Mouse (Mus musculus) retina, adult 2 months (tissue): ENCODE data around the gene Mpc1.

ENCODE experiments used
- DNase-seq: peaks from one replicate; pipeline ENCODE4 v3.0.0-alpha.2; 2012; ENCODE audit warnings: low read depth, low spot score

Gene Mpc1

DNA sequence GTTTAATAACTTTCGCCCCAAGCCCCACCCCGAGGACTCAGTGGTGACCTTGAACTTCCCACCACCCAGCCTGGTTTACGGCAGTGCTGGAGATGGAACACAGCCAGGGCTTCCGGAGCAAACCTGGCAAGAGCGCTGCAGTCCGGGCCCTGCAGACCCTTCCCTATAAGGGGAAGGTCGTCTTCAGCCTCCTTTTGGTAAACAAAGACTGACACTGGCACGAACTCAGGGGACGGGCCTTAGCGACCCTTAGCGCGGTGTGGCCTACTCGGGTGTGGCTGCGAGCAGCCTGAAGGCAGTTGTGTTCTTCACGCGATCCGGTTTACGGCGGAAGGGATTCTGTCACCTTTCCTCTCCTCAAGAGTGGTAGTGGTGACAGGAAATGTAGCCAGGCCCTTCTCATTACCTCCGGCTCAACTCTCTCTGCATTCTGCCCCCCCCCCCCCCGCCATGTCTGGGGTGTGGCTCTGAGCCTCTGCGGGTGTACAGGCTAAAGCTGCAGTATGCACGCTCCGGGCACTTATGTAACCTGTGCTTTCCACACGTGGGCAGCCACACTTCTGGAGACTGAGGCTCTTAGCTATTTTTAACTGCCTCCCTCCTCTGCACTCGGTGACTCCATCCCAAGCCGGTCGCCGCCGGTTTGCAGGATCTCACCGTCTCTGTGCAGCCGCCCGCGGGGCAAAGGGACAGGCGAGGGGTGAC lies at the start of gene Mpc1:
TSS of gene Mpc1 (plus strand) at position 84 of the 705 bp plus-strand sequence.
- DNase-seq: peak; percentile 64

DNA sequence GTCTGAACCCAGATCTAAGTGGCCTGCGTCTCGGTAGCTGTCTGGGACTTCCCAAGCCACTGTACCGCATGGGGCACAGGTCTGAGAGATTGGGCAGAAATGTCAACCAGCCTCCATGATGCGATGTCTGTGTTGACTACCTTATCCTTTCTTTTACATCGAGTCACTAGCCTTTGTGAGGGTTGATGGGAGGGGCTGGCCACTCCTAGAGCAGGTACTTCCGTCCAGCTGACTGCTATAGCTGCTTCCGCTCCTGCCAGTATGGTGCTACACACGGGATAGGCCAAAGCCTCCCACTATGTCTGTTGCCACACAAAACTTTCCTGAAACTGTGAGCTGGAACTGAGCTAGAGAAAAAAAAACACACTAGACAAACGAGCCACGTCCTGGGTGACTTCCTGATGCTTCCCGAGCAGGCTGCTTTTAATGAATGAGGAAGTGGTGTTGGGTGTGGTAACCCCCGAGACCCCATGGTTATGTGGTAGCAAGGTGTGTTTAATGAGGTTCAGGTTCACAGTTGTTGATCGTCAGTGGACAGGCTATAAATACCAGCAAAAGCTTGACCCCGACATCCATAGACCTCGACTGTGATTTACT lies 49.0 kb upstream of the Mpc1 start:
- DNase-seq: no peak

DNA sequence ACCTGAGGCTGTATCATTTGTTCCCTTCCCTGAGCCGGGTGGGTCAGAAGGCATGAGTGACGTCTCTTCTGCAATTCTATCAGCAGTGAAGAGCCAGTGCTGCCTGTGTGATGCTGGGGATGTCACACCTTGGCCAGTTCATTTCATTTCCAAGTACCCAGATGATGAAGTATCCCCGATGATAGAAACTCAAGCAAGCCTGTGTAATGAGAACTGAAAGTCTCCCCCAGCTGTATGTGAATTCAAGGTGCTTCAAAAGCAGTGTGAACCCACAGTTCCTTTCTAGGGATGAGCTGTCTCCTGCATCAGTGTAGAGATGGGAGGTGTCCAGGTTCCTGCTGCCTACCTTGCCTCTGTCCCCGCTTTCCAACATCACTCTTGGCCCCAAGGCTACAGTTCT lies 48.2 kb upstream of the Mpc1 start:
- no peak for DNase-seq

DNA sequence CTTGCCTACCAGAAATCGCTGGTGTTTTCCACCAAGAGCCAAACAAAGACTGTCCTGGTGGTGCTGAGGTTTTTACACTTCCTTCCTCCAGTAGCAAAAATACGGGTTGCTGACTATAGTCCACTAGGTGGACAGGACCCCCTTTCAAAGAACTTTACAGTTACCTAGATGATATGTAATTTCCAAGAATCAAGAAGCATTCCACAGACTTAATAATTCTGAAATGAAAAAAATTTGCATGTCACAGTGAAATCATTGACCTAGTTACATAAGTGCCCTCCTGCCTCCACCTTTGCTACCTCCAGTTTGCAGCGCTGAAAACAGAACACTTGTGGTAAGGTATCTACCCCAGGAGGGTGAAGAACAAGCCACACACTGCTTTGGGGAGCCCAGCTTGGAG lies 47.0 kb upstream of the Mpc1 start, which contains the start of gene Ccr6:
TSS of gene Ccr6 (plus strand) at position 301 of the 400 bp plus-strand sequence.
- DNase-seq: no peak

DNA sequence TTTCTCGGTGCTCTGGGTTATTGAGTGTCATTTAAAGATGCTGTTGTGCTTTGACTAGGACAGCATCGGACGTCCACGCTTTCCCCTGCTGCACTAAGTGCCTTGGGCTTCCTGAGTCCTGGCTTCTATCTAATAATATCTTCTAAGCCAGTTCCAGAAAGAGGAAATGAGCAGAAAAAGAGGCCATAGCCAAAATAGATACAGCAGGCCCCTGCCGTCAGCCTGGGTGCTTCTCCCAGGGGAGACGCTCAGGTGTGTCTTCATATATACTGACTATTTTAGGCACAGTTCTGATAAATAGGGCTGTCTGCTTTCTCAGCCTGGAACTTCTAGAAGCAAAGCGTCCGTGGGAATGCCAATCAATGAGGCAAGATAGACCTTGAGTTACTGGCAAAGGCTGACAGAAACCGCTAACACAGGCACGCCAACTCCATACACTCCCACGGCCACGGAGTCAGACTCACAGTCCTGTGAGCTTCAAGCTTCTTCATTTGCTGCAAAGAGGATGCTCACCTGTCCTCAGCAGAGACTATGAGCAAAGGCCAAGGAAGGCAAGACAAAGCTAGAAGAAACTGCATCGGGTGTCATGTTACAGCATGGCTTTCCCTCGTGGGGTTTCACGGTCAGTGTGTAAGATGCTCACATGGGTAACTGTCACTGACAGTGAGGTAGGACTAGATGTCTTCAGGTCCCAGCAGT lies 44.5 kb upstream of the Mpc1 start:
- DNase-seq: no peak

DNA sequence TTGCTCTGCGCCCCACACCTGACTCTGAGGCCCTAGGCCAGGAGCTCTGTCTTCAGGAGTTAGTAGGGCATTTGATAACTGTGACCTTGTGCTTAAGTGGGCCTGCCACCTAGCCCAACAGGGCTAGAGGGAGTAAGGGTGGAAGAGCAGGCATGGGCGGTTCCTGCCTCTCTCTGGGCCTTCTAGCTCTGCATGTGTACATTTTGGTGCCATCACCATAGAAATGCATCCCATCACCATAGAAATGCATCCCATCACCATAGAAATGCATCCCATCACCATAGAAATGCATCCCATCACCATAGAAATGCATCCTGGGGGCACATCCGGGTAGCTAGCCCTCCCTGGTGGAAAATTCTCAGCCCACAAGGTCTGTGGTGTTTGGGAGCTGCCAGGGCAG lies 43.1 kb upstream of the Mpc1 start:
- DNase-seq: no peak

DNA sequence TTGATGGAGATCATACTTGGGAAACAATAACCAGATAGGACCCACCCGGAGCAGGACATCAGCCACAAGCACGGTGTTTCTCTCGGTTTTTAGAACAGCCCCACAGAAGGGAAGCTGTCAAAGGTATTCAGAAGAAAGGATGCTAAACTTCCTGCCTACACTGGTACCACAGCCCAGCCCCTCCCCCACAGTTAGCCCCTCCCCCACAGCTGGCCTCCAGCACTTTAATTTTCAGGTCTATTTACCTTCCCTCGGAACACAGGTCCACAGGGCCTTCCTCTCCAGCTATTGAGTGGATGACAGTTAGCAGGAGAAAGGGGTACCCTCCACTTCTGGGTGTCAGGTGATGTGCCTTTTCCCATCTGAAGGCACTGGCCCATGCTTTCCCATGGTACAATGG lies 42.2 kb upstream of the Mpc1 start:
- no peak for DNase-seq

DNA sequence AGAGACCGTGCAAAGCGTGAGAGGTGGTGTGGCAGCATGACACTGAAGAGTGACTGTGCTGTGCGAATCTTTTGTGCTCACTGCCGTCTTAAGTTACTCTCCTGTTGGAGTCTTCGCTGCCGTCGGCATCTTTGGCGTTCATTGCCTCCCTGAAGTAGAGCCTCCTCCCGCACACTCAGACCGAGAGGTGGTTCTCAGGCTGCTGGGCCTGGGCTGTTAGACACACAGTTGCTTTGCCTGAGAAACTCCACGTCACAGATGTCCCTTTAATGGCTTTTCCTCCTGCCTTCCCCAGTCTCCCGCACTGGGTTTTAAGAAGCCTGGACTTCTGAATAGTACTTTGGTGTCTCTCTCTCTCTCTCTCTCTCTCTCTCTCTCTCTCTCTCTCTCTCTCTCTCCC lies 41.1 kb upstream of the Mpc1 start:
- DNase-seq: no peak

DNA sequence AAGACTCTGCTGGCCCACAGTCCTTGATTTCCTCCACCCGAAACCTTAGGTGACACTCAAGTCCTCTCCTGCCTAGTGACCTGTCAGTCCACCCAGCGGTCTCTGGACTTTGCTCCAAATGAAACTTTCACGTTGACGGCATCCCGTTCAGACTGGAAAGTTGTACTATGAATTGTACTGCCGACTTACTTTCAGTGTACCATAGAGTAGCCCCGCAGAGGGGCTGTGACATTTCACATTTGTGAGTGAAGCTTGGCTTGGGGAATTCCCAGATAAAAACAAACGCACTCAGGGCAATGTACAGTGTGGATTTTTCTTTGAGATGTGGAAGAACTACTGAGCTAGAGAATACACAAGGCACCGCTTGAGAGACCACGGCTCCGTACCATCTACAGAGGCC lies 40.5 kb upstream of the Mpc1 start:
- no peak for DNase-seq

DNA sequence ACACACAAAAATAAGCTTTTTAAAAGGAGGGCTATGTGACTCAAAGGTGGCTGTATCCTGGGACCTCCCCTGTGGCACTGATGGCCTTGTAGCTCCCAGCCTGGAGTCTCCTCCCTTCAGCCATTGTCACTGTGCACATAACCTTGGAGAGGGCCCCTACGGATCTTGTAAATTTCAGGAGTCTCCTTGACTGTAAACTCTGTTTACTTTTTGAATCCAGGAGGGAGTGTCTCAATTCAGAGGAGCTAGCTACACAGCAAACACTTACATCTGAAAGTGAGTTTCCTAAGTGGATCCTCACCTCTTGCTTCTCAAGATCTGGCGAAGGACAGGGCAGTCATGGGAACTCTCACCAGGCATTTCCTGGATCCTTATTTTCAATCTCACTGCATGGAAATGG lies 38.6 kb upstream of the Mpc1 start:
- DNase-seq: no peak

DNA sequence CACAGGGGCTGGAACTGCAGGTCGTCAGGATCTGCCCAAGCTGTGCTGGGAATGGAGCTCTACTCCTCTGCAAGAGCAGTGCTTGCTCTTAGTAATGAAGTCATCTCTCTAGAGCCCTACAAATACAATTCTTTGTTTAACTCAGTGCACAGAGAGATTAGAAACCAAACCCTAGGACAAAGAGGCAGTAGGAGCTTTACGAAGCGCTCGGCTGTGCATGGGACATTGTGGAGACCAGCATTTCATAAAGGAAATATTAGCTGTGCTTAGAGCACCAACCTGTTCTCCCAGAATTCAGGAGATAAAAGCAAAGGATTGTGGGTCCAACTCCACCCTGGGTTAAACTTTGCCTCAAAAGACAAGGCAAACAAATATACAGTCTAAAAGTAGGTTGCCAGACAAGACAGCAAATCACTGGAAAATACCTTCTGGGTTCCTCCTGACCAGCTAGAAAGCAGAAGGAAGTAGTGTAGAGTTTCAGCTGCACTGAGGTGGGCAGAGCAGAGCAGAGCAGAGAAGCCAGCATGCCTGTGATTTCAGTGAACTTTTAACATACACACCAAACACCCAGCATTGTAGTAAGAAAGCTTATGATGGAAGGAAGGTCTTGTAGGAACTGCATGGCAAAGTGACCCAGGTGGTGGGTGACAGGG lies 36.5 kb upstream of the Mpc1 start:
- no peak for DNase-seq

DNA sequence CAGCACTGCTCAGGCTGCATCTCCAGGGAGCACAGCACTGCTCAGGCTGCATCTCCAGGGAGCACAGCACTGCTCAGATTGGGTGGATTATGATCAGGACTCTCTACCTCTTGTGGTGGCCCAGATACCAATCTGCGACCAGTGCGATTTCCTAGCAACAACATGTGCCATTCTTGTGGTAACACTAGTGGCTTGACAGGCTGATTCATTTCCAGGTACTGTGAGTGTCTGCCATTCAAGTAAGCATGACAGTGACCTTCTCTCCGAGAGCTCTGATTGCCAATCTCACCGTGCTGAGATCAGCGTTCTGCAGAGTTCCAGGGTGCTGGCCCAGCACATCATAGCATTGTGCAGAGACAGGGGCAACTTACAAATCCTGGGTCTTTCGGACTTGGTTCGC lies 31.0 kb upstream of the Mpc1 start:
- DNase-seq: no peak

DNA sequence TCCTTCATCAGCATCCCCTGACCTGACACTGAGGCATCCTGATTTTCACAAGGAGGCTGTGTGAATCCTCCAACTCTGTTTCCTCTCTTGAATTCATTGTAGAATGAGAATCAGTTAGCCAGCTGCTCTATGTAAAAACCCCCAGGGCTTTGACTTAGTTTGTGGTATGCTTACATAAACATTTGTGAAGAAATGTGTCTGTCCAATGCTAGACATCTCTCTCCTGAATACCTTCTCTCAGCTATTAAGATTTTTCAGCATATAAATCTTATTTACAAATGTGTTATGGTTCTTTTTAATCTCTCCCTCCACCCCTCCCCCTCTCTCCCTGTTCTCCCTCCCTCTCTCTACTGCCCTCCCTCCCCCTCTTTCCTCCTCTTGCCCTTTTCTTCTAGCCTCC lies 28.4 kb upstream of the Mpc1 start:
- DNase-seq: no peak

DNA sequence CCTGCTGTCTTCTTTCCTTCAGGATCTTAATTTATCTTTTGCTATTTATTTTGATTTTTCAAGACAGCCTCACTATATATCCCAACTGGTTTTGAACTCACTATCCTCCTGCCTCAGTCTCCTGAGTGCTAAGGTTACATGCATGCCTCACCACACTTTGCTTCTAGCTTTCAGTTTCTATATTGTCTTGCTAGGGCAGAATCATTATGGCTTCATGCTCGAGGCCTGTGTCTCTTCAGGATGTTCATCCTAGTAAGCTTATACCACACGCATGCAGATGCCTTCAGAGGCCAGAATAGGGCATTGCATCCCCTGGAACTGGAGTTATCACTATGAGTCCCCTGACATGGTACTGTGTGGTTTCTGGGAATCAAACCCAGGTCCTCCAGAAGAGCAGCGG lies 27.8 kb upstream of the Mpc1 start:
- DNase-seq: no peak

DNA sequence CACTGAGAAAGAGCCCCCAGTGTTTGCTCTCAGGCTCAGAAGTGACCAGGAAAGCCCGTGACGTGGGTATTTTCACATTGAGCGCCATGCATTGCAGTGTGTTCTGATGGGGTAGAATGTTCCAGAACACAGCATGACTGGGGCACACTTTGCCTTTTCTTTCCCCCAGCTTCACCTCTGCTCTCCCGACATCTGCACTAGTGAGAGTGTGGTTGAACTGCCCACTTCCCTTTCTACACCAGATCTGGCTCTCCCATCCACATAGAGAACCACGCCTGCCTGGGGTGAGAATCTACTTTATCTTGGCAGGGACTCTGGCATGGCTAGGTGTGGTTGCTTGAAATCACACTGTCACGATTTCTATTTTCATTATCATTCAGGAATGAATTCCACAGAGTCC lies 27.1 kb upstream of the Mpc1 start:
- DNase-seq: no peak

DNA sequence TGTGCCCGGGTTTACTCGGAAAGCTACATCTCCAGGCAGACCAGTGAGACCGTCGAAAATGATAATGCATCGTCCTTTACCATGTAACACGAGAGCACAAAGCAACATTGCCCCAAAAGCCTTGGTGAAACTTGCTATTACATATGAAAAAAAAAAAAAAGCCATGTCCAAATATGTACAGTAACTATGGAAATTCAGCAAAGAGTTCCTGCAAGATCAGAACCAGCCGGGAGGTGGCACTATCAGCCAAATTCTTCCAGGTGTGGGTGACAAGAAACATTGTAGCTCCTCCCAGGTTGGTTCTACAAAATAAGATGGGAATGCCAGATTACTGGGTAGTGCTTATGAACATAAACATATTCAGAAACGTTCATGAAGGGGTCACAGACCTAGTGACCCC lies 25.7 kb upstream of the Mpc1 start:
- DNase-seq: no peak

DNA sequence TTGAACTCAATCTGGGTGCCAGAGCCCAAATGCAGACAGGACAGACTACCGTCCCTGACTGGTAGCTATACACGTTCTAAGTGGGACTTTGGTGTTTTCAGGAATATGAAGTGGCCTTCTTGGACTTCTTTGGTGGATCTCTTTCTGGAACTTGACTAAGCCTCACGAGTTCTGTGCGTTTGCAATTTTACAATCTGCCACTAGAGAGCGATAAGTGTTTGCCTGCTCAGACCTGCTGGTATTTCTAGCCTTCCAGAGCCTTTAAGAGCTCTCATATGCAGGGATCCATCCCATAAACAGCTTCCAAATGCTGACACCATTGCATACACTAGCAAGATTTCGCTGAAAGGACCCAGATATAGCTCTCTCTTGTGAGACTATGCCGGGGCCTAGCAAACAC lies 18.1 kb upstream of the Mpc1 start:
- DNase-seq: peak; percentile 56

DNA sequence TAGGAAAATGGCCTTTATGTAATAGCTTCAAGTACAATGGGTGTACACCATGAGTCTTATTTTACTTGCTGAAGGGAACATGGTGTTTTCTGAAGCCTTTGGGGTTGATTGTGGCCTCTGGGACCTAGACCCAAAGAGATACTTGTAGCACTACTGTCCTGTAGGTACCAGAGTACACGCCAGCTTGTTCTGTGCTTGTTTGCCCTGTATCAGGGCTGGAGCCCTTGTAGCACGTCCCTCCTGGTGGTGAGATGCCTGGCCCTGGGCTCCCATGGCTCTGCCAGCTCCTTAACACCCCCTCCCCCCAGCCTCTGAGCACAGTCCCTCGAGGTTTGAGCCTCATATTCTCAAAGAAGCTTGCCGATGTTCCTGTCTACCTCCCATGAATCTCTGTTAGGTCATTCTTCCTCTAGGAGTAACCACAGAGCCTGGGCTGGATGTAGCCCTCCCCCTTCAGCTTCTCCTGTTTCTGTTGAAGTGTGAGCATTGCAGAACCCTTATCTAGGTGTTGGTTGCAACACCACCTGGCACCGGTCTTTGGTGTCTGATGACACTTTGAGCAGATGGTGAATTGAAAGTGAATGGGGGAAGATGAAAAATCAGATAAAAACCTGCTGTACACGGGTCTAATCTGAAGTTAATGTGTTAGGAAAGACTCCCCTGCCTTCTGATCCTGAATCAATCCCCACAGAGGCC lies 10.5 kb upstream of the Mpc1 start:
- DNase-seq: no peak

DNA sequence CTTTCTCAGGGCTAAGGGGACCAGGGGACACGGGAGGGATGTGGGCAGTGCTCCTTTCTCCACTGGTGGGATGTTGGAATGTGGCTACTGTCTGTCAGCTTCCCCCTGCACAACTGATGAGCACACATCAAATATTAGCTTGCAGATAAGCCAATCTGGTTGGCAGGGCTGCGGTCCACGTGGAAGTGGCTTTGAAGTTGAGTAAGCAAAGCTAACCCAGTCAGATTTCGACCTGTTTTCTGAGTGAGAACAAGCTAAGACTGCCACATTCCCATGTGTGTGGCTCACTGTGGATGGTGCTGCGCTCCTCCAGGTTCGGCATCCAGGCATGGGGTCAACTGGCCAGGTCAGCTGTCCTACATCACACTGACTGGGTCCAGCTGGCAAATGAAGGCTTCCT lies 9.8 kb upstream of the Mpc1 start:
- DNase-seq: no peak

DNA sequence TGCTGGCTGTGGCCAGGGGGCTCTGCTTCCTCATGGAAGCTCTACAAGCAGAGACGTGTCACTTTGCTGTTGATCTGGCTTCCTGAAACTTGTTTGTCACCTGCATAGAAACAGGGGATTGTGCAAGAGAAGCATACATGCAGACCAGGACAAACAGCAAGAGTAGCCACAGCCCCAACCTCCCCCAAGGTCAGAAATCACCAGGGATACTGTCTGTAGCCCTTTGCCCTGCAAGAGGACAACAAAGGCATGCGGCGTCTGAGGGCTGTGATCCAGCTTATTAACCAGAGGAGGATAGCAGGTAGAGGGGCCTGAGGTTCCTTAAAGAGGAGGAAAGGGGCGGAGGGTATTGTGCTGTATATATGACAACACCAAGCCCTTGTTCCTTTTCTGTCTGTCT lies 6.6 kb upstream of the Mpc1 start:
- DNase-seq: no peak

DNA sequence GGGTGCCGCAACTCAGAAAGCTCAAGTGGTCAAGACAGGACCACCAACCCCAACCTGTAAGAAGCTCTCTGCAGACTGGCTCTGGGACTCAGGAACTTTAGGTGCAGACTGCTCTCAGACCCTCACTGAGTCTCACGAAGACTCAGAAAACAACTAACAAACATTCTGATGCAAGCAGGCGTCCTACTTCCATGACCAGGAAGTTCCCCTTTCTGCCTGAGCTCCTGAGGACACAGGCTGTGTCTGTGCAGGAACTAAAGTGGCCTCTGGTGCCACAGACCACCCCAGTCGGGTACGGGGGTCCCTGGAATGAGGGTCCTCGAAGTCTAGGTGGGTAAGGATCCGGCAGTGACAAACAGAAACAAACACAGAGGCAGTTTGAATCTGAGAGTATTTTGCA lies 6.0 kb upstream of the Mpc1 start:
- DNase-seq: no peak

DNA sequence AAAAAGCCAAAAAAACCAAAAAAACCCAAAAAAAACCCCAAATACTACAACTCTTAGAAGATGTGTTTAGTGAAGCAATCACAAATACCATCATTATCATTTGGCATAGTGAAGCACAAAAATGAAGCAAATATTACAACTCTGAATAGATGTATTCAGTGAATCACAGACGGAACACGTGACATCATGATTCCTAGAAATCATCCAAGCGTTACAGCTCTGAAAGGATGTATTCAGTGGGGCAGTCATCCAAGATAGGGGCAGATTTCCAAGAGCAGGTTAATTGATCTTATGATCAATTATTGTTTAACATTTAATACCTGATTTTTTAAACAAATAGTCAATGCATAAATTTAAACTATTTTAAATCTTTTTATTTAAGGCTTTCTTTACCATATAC lies 5.4 kb upstream of the Mpc1 start:
- DNase-seq: no peak
